Mouse (Mus musculus) adrenal gland, adult (tissue): Measurements from ENCODE around the gene Olfr169.
"Not testable (repeated sequence)": the region's sequence is repeated elsewhere in the genome, so short reads cannot be mapped to it uniquely, and the experiment has no call there.

ENCODE experiments used
- DNase-seq, 2 experiments: peaks; one replicate each; pipeline ENCODE4 v3.0.0; 2022 to 2023; ENCODE audit warnings: low spot score in 1 of 2; ENCODE audit not compliant: inconsistent age in 2 of 2

The Olfr169 gene

GRCm38 (mm10) chr16:19571709-19572108 is at the start of gene Olfr169:
Gene Olfr169, minus strand, starts transcription at chr16:19571809.
- not testable (repeated sequence) for DNase-seq

GRCm38 (mm10) chr16:19611782-19612181 is 40.2 kb upstream of the Olfr169 start, which contains the start of gene Olfr170:
Gene Olfr170, minus strand, starts transcription at chr16:19611882.
- not testable (repeated sequence) for DNase-seq

- DNase-seq = no peak
Observed at GRCm38 (mm10) chr16:19603166-19603565, 31.6 kb upstream of the Olfr169 start.

GRCm38 (mm10) chr16:19553429-19553828 is 18.2 kb downstream of the Olfr169 start:
- not testable (repeated sequence) for DNase-seq

GRCm38 (mm10) chr16:19552246-19552645 is 19.4 kb downstream of the Olfr169 start:
- DNase-seq = not testable (repeated sequence)

- DNase-seq = no peak
Observed at GRCm38 (mm10) chr16:19535455-19535854, 36.2 kb downstream of the Olfr169 start, which contains the start of gene Olfr168. Gene Olfr168, minus strand, starts transcription at chr16:19535555.

GRCm38 (mm10) chr16:19522166-19522565 is 49.4 kb downstream of the Olfr169 start, which contains the start of gene Olfr167:
Gene Olfr167, minus strand, starts transcription at chr16:19522266.
- DNase-seq = no peak
